14 mouse cellular contexts compared by ENCODE assay signal in genomic region chr6:141311615-141312014, GRCm38 (mm10).
DNase-seq lines count a peak whose midpoint lies in the region; ATAC-seq and TF ChIP-seq lines count a peak whose summit lies in the region.
"Had no signal": no experiment of that assay in that cellular context is flagged by ENCODE, and none has a peak within 500 bp of the region (broad histone marks: within the 10 kb centered on the region; RNA-seq: fewer than 3 reads in every experiment).

No protein-coding gene starts in this region.

- TF ChIP-seq CTCF in kidney, adult 2 months (conservative IDR thresholded peaks at IDR 0.05; ENCODE audit: insufficient read depth, insufficient read length, low read depth, low read length), result no peak
- TF ChIP-seq CTCF in lung, embryonic 14.5 days (IDR thresholded peaks at IDR 0.05; ENCODE audit: low read depth), result no peak

- H3K27ac ChIP-seq in kidney, adult 2 months (ENCODE audit: insufficient read depth, low read depth, low read length), result peak overlapping the region; percentile 45; the same call in 1 of the 2 replicates
- H3K27ac ChIP-seq in embryonic facial prominence, embryonic 14.5 days (replicated peaks; ENCODE audit: low read depth, low read length), result no peak overlapping the region
- H3K27ac ChIP-seq in heart, embryonic 13.5 days (replicated peaks), result peak overlapping the region; percentile 24; the same call in 1 of the 2 replicates
- H3K27ac ChIP-seq in lung, embryonic 14.5 days (ENCODE audit: low read depth), result peak overlapping the region; percentile 56
- H3K27ac ChIP-seq: layer of hippocampus, adult 2 months had no signal

- no peak overlapping the region for H3K4me3 ChIP-seq in kidney, adult 2 months (ENCODE audit: insufficient read depth, low read depth, low read length)
- H3K4me3 ChIP-seq in embryonic facial prominence, embryonic 14.5 days (ENCODE audit: low read depth, low read length), result no peak overlapping the region
- H3K4me3 ChIP-seq in heart, embryonic 13.5 days, result no peak overlapping the region
- no peak overlapping the region for H3K4me3 ChIP-seq in lung, embryonic 14.5 days (ENCODE audit: low read depth, low read length)
- H3K4me3 ChIP-seq: layer of hippocampus, adult 2 months had no signal

- no peak overlapping the region for H3K9ac ChIP-seq in embryonic facial prominence, embryonic 14.5 days (ENCODE audit: low read depth, low read length)
- no peak overlapping the region for H3K9ac ChIP-seq in heart, embryonic 13.5 days
- no peak overlapping the region for H3K9ac ChIP-seq in lung, embryonic 14.5 days

- H3K4me1 ChIP-seq in kidney, adult 2 months (ENCODE audit: control insufficient read depth, insufficient read depth, low read length), result no peaks in the 10 kb centered on the region; the same call in 1 of the 2 replicates
- H3K4me1 ChIP-seq in embryonic facial prominence, embryonic 14.5 days (ENCODE audit: control insufficient read depth, insufficient read depth, low read length), result no peaks in the 10 kb centered on the region
- H3K4me1 ChIP-seq in heart, embryonic 13.5 days, result peaks cover 33% of the 10 kb centered on the region
- no peaks in the 10 kb centered on the region for H3K4me1 ChIP-seq in lung, embryonic 14.5 days (ENCODE audit: insufficient read depth)

- no peaks in the 10 kb centered on the region for H3K27me3 ChIP-seq in kidney, adult 2 months (replicated peaks; ENCODE audit: control insufficient read depth, insufficient read depth, low read length)
- no peaks in the 10 kb centered on the region for H3K27me3 ChIP-seq in embryonic facial prominence, embryonic 14.5 days (replicated peaks; ENCODE audit: control insufficient read depth, insufficient read depth, low read length)
- no peaks in the 10 kb centered on the region for H3K27me3 ChIP-seq in heart, embryonic 13.5 days (replicated peaks)
- no peaks in the 10 kb centered on the region for H3K27me3 ChIP-seq in lung, embryonic 14.5 days (ENCODE audit: insufficient read depth, low read length)
- H3K27me3 ChIP-seq: Patski had no signal

- no peaks in the 10 kb centered on the region for H3K36me3 ChIP-seq in kidney, adult 2 months (ENCODE audit: control insufficient read depth, insufficient read depth, low read length)
- H3K36me3 ChIP-seq in embryonic facial prominence, embryonic 14.5 days (ENCODE audit: control insufficient read depth, insufficient read depth, low read length), result no peaks in the 10 kb centered on the region
- H3K36me3 ChIP-seq in heart, embryonic 13.5 days, result peaks cover 17% of the 10 kb centered on the region
- no peaks in the 10 kb centered on the region for H3K36me3 ChIP-seq in lung, embryonic 14.5 days (ENCODE audit: insufficient read depth)

- H3K9me3 ChIP-seq in embryonic facial prominence, embryonic 14.5 days (ENCODE audit: control insufficient read depth, low read length), result no peaks in the 10 kb centered on the region
- no peaks in the 10 kb centered on the region for H3K9me3 ChIP-seq in heart, embryonic 13.5 days
- H3K9me3 ChIP-seq in lung, embryonic 14.5 days (ENCODE audit: low read depth, low read length), result no peaks in the 10 kb centered on the region

- 56% methylated on average over 6 of the region's 6 CpGs for WGBS in kidney, adult 2 months
- 66% methylated on average over 6 of the region's 6 CpGs for WGBS in embryonic facial prominence, embryonic 14.5 days
- 68% methylated on average over 6 of the region's 6 CpGs for whole genome bisulfite sequencing in heart, embryonic 13.5 days
- 38% methylated on average over 6 of the region's 6 CpGs for WGBS in lung, embryonic 14.5 days

- ATAC-seq in embryonic facial prominence, embryonic 14.5 days (ENCODE audit: low read depth), result no peak
- ATAC-seq in heart, embryonic 13.5 days (ENCODE audit: extremely low read depth, insufficient number of reproducible peaks, low FRiP score, low TSS enrichment), result no peak
- peak; percentile 95 for ATAC-seq in lung, embryonic 14.5 days (ENCODE audit: insufficient read depth)
- no peak for ATAC-seq in activated CD4-positive, CD25-positive, alpha-beta regulatory T cell, adult 4 months
- ATAC-seq: forebrain, embryonic 14.5 days; Patski had no signal

- no peak for DNase-seq in kidney, adult 2 months
- DNase-seq in kidney, adult 18-20 months, result no peak
- DNase-seq in embryonic facial prominence, embryonic 14.5 days (ENCODE audit: low spot score), result peak; percentile 33
- DNase-seq in lung, embryonic 14.5 days, result peak; percentile 92
- DNase-seq in cerebellum, adult 18-20 months, result no peak
- DNase-seq in retina, embryonic 14.5 days (ENCODE audit: low spot score), result no peak
- DNase-seq: adrenal gland, postnatal 14 days; cerebellum, adult 11 months; right cerebral cortex, postnatal 4 days had no signal

- no peak overlapping the region for H3K4me2 ChIP-seq in embryonic facial prominence, embryonic 14.5 days (ENCODE audit: low read depth, low read length)
- no peak overlapping the region for H3K4me2 ChIP-seq in heart, embryonic 13.5 days
- no peak overlapping the region for H3K4me2 ChIP-seq in lung, embryonic 14.5 days

- TF ChIP-seq POLR2A in kidney, adult 2 months (IDR thresholded peaks at IDR 0.05; ENCODE audit: low read depth, low read length), result no peak

Comparison
In these comparisons a context has a peak if more than half of its experiments do, and no peak if none do; other contexts are left out.
1. DNase-seq: peak in embryonic facial prominence, embryonic 14.5 days (single experiment) and lung, embryonic 14.5 days (single experiment); none in kidney, adult 2 months (single experiment), kidney, adult 18-20 months (single experiment), cerebellum, adult 18-20 months (0 of 2) and retina, embryonic 14.5 days (single experiment).